Mouse (Mus musculus) spleen, postnatal 10 days (tissue): ENCODE data around the gene Tent2.
"Not testable (repeated sequence)": the region's sequence is repeated elsewhere in the genome, so short reads cannot be mapped to it uniquely, and the experiment has no call there.

ENCODE experiments used
- DNase-seq, 2 experiments: peaks; one replicate each; pipeline ENCODE4 v3.0.0; 2021 to 2022; ENCODE audit warnings: low spot score in 2 of 2

The Tent2 gene

DNA sequence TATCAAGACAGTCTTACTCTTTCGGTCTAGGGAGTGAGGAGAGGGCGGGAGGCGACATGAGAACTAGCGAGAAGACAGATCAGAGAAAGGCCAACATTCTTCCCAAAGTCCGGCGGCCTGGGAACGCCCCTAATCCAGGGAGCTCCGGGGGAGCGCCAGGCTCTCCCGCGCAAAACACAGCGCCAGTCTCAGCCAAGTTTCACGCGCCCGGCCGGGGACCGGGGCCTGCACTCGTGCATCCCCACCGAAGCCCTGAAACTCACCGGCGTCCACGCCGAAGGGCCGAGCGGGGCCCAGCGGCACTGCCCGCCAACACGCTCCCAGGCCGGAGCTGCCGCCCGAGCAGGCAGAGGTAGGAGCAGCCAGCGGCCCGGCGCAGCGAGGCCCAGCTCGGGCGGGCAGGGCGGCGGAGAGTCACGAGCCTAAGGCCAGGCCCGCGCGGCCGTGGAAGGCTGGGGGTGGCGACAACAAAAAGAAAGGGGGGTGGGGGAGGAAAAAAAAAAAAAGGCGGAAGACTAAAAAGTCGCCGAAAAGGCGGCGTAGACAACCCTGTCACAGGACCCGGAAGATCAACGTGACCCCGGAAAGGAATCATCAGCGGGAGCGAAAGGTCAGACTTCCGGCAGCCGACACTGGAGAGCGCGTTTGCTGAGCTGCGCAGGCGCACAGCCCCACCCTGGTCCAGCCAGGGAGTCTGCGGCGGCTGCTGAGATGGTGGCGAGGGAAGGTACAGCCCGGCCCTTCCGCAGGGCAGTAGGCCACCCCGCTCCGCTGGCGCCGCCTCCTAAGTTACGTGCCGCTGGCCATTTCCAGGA lies at the start of gene Tent2:
Tent2 (minus strand) TSS at position 555 of the 815 bp plus-strand sequence.
- peak; percentile 81 to 93 for DNase-seq

- no peak for DNase-seq
These were observed 49.0 kb upstream of the Tent2 start for GRCm38 (mm10) chr13:93241180-93241579.

DNA sequence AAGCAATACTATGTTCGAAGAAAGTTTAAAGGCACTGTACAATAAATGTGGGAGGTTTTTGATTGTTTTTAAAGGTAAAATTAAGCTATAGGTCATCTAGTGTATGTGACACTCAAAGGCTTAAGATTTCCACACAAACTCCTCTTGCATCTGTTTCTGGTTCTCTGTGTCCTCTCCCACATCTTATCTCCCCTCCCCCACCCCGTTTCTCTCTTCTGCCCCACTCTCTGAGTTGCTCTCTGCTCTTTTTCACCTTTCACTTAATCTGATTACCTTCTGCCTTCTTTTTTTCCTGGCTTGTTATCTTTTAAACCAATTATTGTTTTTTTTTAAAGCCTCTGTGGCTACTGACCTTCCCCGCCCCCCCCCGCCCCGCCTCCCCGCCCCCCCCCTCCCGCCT lies 47.4 kb upstream of the Tent2 start:
- no peak for DNase-seq

DNA sequence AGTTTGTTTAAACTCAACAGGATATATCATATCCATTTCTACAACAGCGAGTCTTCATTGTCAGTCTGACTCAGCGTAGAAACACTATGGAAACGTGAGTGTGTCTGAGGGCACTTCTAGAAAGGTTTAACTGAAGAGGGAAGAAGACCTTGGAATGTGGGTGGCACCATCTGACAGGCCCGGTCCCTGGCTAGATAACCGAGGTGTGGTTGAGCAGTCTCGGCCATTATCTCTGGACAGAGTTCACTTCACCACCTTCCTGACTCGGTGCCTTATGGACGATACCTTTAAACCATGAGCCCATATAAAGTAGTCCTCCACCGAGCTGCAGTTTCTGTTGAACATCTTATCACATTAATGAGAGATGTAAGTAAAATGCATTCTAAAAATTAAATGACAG lies 46.9 kb upstream of the Tent2 start:
- no peak for DNase-seq

GRCm38 (mm10) chr13:93237677-93238398 lies 45.7 kb upstream of the Tent2 start:
- DNase-seq = peak; percentile 11 to 36

- DNase-seq = no peak
These were observed 42.3 kb upstream of the Tent2 start for GRCm38 (mm10) chr13:93234267-93235039.

DNA sequence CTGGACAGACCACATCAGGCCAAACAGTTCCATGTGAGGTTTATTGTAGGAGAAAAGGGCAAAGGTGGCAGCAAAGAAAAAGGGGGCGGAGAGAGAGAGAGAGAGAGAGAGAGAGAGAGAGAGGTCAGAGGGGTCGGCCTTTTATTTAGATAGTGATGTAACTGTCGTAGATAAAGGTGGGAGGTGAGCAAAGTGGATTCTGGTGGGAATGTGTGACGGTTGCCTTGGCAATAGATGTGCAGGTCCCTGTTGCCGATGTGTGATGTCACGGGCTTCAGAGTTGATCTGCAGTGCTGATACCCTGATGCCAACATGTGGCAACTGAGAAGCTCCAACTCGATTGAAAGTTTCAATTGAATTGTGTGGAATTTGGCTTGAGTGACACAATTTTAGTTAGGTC lies 40.1 kb upstream of the Tent2 start:
- DNase-seq = no peak

DNA sequence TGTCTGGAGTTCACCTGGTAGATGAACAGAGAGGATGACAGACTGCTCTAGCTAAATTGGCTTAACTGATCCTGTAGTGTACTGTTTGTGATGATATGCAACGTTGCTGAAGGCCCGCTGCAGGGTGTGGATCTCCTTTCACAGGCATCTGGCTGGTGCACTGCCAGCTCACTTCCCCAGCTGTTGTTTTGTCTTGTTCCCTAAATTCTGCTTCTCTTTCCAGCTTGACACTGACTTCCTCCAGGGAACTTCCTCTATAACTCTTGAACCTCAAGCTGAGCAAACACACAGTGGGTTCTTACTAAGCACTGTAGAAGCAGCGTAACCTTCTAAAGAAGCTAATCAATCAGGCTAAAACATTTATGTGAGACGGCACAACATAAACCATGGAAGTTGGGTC lies 38.8 kb upstream of the Tent2 start:
- DNase-seq = no peak

- DNase-seq = no peak
These were observed 19.6 kb upstream of the Tent2 start for GRCm38 (mm10) chr13:93211741-93212140.

- no peak for DNase-seq
These were observed 451 bp upstream of the Tent2 start for GRCm38 (mm10) chr13:93192646-93193026.

GRCm38 (mm10) chr13:93189416-93189815 lies 2.8 kb downstream of the Tent2 start:
- DNase-seq = no peak

DNA sequence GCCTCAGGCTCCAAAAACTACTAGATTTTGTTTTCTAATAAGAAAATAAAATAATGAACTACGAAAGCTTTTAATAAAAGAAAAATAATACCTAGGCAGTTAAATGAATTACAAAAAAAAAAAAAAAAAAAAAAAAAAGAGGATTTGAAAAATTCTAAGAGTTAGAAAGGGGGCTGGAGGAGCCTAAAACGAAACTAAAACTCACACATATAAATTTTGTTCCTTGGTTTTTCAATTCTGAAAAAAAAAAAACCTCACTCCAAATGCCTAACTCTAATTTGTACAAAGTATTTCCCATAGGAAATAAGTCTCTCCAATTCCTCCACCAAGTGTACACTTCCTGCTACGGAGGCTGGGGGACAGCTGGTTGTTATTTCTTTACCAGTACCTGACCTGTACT lies 3.4 kb downstream of the Tent2 start:
- DNase-seq = no peak

- not testable (repeated sequence) for DNase-seq
These were observed 4.4 kb downstream of the Tent2 start for GRCm38 (mm10) chr13:93187792-93188191.

- no peak for DNase-seq
These were observed 11.8 kb downstream of the Tent2 start for GRCm38 (mm10) chr13:93180351-93180750.

- DNase-seq = no peak
These were observed 12.7 kb downstream of the Tent2 start for GRCm38 (mm10) chr13:93179522-93179921.

DNA sequence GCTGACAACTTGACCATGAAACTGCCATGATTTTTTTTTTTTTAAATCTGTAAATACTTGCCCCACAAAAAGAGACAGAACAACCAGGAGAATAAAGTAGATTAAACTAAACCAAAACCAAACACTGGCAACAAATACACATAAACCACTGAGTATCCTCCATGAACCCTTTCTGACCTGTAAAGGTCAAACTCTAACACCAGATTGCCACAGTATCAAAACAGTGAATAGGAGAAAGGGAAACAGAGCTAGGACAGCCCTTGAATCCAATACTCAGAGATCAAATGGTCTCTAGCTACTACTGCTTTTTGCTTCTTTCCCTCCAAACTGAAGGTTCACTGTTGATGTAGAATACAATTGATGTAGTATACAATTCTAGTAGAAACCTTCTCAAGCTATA lies 14.6 kb downstream of the Tent2 start:
- no peak for DNase-seq

DNA sequence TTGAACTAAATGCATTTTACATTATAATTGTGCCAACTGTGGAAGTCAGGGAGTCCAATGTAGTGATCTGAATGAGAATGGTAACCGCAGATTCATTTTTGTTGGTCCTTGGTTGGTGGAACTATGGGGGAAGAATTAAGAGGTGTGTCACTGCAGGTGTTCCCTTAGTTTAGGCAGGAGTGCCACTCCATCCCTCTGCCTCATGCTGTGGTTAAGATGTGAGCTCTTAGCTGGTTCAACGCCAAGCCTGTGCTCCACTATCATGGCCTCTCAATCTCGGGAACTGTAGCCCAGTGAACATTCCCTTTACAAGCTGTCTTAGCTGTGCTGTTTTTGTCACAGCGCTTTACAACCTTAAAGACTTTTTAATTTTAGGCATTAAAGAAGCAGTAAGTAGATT lies 28.9 kb downstream of the Tent2 start:
- no peak for DNase-seq

DNA sequence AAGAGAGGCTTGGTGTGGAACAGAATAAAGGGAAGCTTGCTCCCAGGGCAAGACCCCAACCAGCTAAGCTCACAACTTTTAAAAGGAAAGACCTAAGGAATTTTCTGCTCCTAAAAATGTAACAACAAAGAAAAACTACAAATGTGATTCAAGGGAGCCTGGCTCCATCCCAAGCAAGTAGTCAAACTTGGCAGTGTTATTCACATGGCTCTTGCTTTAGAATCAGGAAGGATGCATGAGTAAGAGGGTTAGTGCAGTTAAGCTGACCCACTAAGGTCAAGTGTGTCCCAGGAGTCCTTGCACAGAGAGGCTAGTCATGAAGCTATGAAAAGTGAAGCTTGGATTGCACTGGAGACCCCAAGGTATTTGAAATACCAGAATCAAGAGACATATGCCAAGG lies 29.7 kb downstream of the Tent2 start:
- no peak for DNase-seq

DNA sequence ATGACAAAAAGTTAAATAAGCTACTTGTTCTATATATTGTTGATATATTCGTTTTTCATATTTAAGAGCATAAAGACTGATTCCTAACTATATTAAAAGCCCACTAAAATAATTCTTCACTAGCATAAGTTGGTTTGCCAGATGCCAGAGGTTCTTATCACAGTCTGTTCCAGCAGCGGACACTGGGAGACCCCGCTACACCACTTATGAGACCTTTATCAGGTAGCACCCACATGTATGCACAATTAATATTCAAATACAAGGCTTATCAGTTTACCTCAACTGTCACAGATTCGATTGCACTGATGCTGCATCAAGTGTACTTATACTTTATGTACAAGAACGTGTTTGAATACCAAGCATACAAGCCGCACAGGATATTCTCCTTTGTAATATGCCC lies 33.9 kb downstream of the Tent2 start:
- DNase-seq = no peak

DNA sequence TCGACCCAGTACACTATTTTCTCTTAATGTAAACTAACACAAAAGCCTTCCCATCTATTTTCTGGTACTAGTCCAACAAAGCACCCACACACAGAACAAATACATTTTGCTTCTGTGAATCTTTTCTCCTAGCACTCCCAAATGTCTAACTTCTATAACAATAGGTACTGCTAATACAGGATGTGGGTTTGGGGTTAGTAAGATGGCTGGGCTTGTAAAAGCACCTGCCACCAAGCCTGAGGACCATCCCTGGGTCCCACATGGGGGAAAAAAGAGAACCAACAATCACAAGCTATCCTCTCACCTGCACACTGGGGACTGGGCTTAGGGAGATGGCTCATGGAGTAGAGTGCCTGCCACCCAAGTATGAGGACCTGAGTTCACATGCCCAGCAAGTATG lies 38.9 kb downstream of the Tent2 start:
- no peak for DNase-seq

DNA sequence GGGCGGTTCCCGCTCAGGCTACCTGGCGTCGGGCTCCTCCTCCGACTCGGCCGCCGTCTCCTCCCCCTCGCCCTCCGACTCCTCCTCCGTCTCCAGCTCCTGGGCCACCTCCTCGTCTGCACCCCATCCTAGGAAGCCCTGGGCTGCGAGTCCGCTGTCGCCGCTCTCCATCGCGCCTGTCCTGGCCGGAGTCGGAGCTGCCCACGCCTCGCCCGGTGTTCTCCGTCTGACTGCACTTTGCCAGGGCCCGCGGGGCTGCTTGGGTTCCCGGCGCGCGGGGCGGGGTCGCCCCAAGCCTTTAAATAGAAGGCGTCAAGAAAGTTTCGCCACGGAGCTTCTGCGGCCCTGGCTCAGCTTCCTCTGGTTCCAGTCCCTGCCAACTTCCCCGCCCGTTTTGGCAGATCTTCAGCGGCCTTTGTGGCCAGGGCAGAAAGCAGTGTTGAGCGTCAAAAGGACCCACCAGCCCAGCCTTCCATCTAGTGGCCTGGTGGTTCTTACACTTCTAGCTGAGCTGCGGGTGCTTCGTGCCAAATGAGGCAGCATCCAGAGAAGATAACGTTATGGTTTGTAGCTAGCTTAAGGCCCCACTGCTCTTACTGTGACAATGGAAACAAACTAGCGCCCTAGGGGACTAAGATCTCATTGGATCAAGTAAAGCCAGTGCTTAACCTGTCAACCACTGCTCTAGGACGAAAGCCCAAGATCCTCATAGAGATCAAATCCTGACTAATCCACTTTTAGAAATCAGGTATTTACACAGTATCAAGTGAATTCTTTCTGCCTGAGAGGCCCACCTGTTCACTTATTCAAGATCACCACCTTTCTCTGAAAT lies 47.6 kb downstream of the Tent2 start, which contains the start of gene Cmya5:
Cmya5 (minus strand) TSS at position 389 of the 832 bp plus-strand sequence.
- peak; percentile 32 to 63 for DNase-seq
